In genomic region chr16:56958311-56958710, GRCm38 (mm10) we compare ENCODE assay signal across 3 mouse cellular contexts.
A peak's percentile ranks its signal among the peaks of the same experiment; 100 is the strongest.
DNase-seq lines count a peak whose midpoint lies in the region.

No protein-coding gene starts in this region.

- peak; percentile 29 for DNase-seq in ES-CJ7 (ENCODE audit: low read depth, low spot score)
- DNase-seq in R1 (ENCODE audit: low read depth, low spot score) = peak; percentile 81
- peak; percentile 57 for DNase-seq in ZHBTc4 (ENCODE audit: low read depth, low spot score)

Comparison
In these comparisons a context has a peak if more than half of its experiments do, and no peak if none do; other contexts are left out.
1. DNase-seq: peak in every context shown above with its lines; median percentile 81 in R1; 57 in ZHBTc4; 29 in ES-CJ7.